Mouse (Mus musculus) mature B cell (primary cell): ENCODE results near the gene Ubash3b.

ENCODE experiments used
- in situ Hi-C: fragments of 300-500 bp; cut with MboI; formaldehyde crosslinking; loops from 2 replicates; pipeline ENCODE4 v1.14.3; 2019

Gene Ubash3b

GRCm38 (mm10) chr9:41011512-41012436, 149.7 kb downstream of the Ubash3b start:
- in situ Hi-C loops, result no loop called here

GRCm38 (mm10) chr9:41007785-41008184, 153.7 kb downstream of the Ubash3b start:
- in situ Hi-C loops, result no loop called here

- in situ Hi-C loops, result no loop called here
These were observed 157.1 kb downstream of the Ubash3b start, which contains the start of gene Crtam for GRCm38 (mm10) chr9:41004415-41004814. TSS of gene Crtam (minus strand) at chr9:41004628.

- in situ Hi-C loops, result no loop called here
These were observed 164.2 kb downstream of the Ubash3b start for GRCm38 (mm10) chr9:40997116-40997779.

- in situ Hi-C loops, result no loop called here
These were observed 167.4 kb downstream of the Ubash3b start for GRCm38 (mm10) chr9:40994075-40994474.

- in situ Hi-C loops, result no loop called here
These were observed 170.0 kb downstream of the Ubash3b start for GRCm38 (mm10) chr9:40991511-40991910.

- in situ Hi-C loops, result loop anchor here (10.0 kb wide), 1 partner anchor 205 kb away; no protein-coding TSS in a partner anchor
These were observed 171.4 kb downstream of the Ubash3b start for GRCm38 (mm10) chr9:40989940-40990588.

GRCm38 (mm10) chr9:40984313-40984712, 177.2 kb downstream of the Ubash3b start:
- in situ Hi-C loops, result loop anchor here (10.0 kb wide), 1 partner anchor 210 kb away; no protein-coding TSS in a partner anchor

- in situ Hi-C loops, result loop anchor here (10.0 kb wide), 1 partner anchor 211 kb away; no protein-coding TSS in a partner anchor
These were observed 177.7 kb downstream of the Ubash3b start for GRCm38 (mm10) chr9:40983758-40984157.

GRCm38 (mm10) chr9:40982480-40982879, 179.0 kb downstream of the Ubash3b start:
- in situ Hi-C loops, result loop anchor here (10.0 kb wide), 1 partner anchor 212 kb away; no protein-coding TSS in a partner anchor

- in situ Hi-C loops, result no loop called here
These were observed 187.3 kb downstream of the Ubash3b start for GRCm38 (mm10) chr9:40974042-40974801.

GRCm38 (mm10) chr9:40964418-40964714, 197.1 kb downstream of the Ubash3b start:
- in situ Hi-C loops, result no loop called here

- in situ Hi-C loops, result no loop called here
These were observed 197.7 kb downstream of the Ubash3b start, which contains the start of gene Jhy for GRCm38 (mm10) chr9:40963586-40964417. TSS of gene Jhy (minus strand) at chr9:40964118.

GRCm38 (mm10) chr9:40961401-40961800, 200.1 kb downstream of the Ubash3b start:
- in situ Hi-C loops, result no loop called here
